Mouse (Mus musculus) retina, embryonic 14.5 days (tissue): Measurements from ENCODE around the gene Yif1a.
A peak's percentile ranks its signal among the peaks of the same experiment; 100 is the strongest.

ENCODE experiments used
- DNase-seq: peaks from one replicate; pipeline ENCODE4 v3.0.0-alpha.2; 2015; ENCODE audit warnings: low spot score

Gene Yif1a

GRCm38 (mm10) chr19:5118384-5118698 lies 30.0 kb downstream of the Yif1a start, which contains the start of gene Klc2:
Klc2 (minus strand) TSS chr19:5118560.
- no peak for DNase-seq

GRCm38 (mm10) chr19:5122492-5122891 lies 34.2 kb downstream of the Yif1a start:
- DNase-seq: no peak

- DNase-seq: no peak
Observed at GRCm38 (mm10) chr19:5123241-5123640, 34.9 kb downstream of the Yif1a start.

GRCm38 (mm10) chr19:5124055-5124614 lies 35.8 kb downstream of the Yif1a start:
- no peak for DNase-seq

- DNase-seq: peak; percentile 29
Observed at GRCm38 (mm10) chr19:5129770-5130169, 41.4 kb downstream of the Yif1a start.

- no peak for DNase-seq
Observed at GRCm38 (mm10) chr19:5131237-5131636, 42.9 kb downstream of the Yif1a start.

GRCm38 (mm10) chr19:5139640-5140039 lies 51.3 kb downstream of the Yif1a start:
- peak; percentile 83 for DNase-seq
